Comparison of ENCODE assay signal across 8 mouse cellular contexts in the genomic region with DNA sequence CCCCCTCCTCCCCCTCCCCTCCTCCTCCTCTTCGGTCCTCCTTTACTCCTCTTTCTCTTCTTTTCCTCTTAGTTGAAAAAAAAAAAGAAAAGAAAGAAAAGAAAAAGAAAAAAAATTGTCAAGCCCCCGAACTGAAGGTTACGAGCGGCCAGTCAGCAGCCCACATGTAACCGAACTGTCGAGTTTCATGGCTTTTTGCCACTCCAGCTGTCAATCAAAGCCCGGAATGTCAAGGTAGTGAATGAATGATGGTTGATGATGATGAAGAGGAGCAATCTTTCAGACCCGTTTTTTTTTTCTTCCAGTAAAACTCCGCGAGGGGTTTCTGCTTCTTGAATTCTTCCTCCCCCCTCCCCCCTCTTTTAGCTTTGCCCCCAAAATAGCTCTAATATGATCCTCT. TPM values are rescaled to one million over a fixed set of nuclear protein-coding genes. Genes with fewer than 3 reads are reported as not detected.
DNase-seq lines count a peak whose midpoint lies in the region; ATAC-seq and TF ChIP-seq lines count a peak whose summit lies in the region.

No protein-coding gene starts in this region.

- H3K9me3 ChIP-seq in forebrain, postnatal 0 days (ENCODE audit: low read length): no peaks in the 10 kb centered on the region
- no peaks in the 10 kb centered on the region for H3K9me3 ChIP-seq in limb, embryonic 10.5 days (replicated peaks)
- H3K9me3 ChIP-seq in neural tube, embryonic 14.5 days (ENCODE audit: control insufficient read depth, low read length): no peaks in the 10 kb centered on the region

- peak; percentile 87 for DNase-seq in adrenal gland, adult 2 months
- DNase-seq in forebrain, postnatal 0 days: peak; percentile 78
- peak; percentile 41 for DNase-seq in limb, embryonic 10.5 days (ENCODE audit: low spot score)
- no peak for DNase-seq in left cerebral cortex, postnatal 36 days (ENCODE audit: low spot score in 2 of 2)
- DNase-seq in gastrocnemius, postnatal 36 days: no peak
- DNase-seq in left cerebral cortex, adult 18-20 months (ENCODE audit: low spot score in 2 of 2): no peak

- no peaks in the 10 kb centered on the region for H3K4me1 ChIP-seq in forebrain, postnatal 0 days (ENCODE audit: insufficient read depth)
- H3K4me1 ChIP-seq in limb, embryonic 10.5 days: peaks cover 68% of the 10 kb centered on the region
- H3K4me1 ChIP-seq in neural tube, embryonic 14.5 days (ENCODE audit: control insufficient read depth, insufficient read depth, low read length): peaks cover 13% of the 10 kb centered on the region; the same call in 1 of the 2 replicates

- peaks cover 3% of the 10 kb centered on the region for H3K36me3 ChIP-seq in C2C12 (ENCODE audit: control insufficient read depth, insufficient read depth)
- no peaks in the 10 kb centered on the region for H3K36me3 ChIP-seq in forebrain, postnatal 0 days (ENCODE audit: insufficient read depth)
- H3K36me3 ChIP-seq in limb, embryonic 10.5 days: peaks cover 12% of the 10 kb centered on the region
- H3K36me3 ChIP-seq in neural tube, embryonic 14.5 days (ENCODE audit: control insufficient read depth, insufficient read depth, low read length): no peaks in the 10 kb centered on the region

- under 1% methylated on average over 10 of the region's 10 CpGs for WGBS in forebrain, postnatal 0 days
- WGBS in limb, embryonic 10.5 days: under 1% methylated on average over 10 of the region's 10 CpGs
- WGBS in neural tube, embryonic 14.5 days: under 1% methylated on average over 10 of the region's 10 CpGs

- H3K79me3 ChIP-seq in C2C12 (ENCODE audit: low read depth): peaks cover 32% of the 10 kb centered on the region

- H3K27me3 ChIP-seq in C2C12 (ENCODE audit: control insufficient read depth, insufficient read depth, insufficient read length): no peaks in the 10 kb centered on the region
- no peaks in the 10 kb centered on the region for H3K27me3 ChIP-seq in forebrain, postnatal 0 days (ENCODE audit: insufficient read depth, low read length)
- peaks cover 9% of the 10 kb centered on the region for H3K27me3 ChIP-seq in limb, embryonic 10.5 days (ENCODE audit: low read depth, poor library complexity, severe bottlenecking)
- H3K27me3 ChIP-seq in neural tube, embryonic 14.5 days (ENCODE audit: control insufficient read depth, insufficient read depth, low read length): no peaks in the 10 kb centered on the region; the same call in 1 of the 2 replicates

- ATAC-seq in forebrain, postnatal 0 days: no peak
- ATAC-seq in neural tube, embryonic 14.5 days (ENCODE audit: low read depth): no peak

- peak overlapping the region; percentile 67 for H3ac ChIP-seq in C2C12 (ENCODE audit: control insufficient read depth, insufficient read length, low read depth)

- intact Hi-C loops in left cerebral cortex, postnatal 36 days (cut with DNase I): loop anchor here (2.0 to 10.0 kb wide), 4 partner anchors 103 to 1440 kb away; no protein-coding TSS in a partner anchor
- intact Hi-C loops in gastrocnemius, postnatal 36 days (cut with DNase I): loop anchor here (5.0 kb wide), 1 partner anchor 208 kb away; no protein-coding TSS in a partner anchor

- H3K4me2 ChIP-seq in forebrain, postnatal 0 days (ENCODE audit: low read depth): peak overlapping the region; percentile 61
- H3K4me2 ChIP-seq in neural tube, embryonic 14.5 days (ENCODE audit: low read depth, low read length): peak overlapping the region; percentile 85

- TF ChIP-seq CTCF in C2C12 (IDR thresholded peaks at IDR 0.05; ENCODE audit: control insufficient read depth, insufficient read depth, insufficient read length): no peak
- TF ChIP-seq CTCF in forebrain, postnatal 0 days (IDR thresholded peaks at IDR 0.05; ENCODE audit: low read depth): no peak

- H3K27ac ChIP-seq in forebrain, postnatal 0 days (ENCODE audit: low read depth, low read length): peak overlapping the region; percentile 96
- peak overlapping the region; percentile 93 for H3K27ac ChIP-seq in limb, embryonic 10.5 days
- peak overlapping the region; percentile 95 for H3K27ac ChIP-seq in neural tube, embryonic 14.5 days (ENCODE audit: low read depth, low read length)

- H3K9ac ChIP-seq in forebrain, postnatal 0 days: peak overlapping the region; percentile 94
- peak overlapping the region; percentile 88 for H3K9ac ChIP-seq in neural tube, embryonic 14.5 days (replicated peaks; ENCODE audit: low read depth, low read length)

- H3K4me3 ChIP-seq in C2C12 (ENCODE audit: insufficient read depth, poor library complexity, severe bottlenecking): peak overlapping the region; percentile 87
- H3K4me3 ChIP-seq in forebrain, postnatal 0 days (ENCODE audit: low read depth, low read length): peak overlapping the region; percentile 70
- peak overlapping the region; percentile 77 for H3K4me3 ChIP-seq in limb, embryonic 10.5 days
- peak overlapping the region; percentile 59 for H3K4me3 ChIP-seq in neural tube, embryonic 14.5 days (ENCODE audit: low read depth, low read length)

- peaks cover 63% of the 10 kb centered on the region for H3K79me2 ChIP-seq in C2C12 (ENCODE audit: control insufficient read depth, insufficient read depth)

TF ChIP-seq in C2C12, 6 proteins besides CTCF, POLR2A, EP300 and RAD21:
- TF ChIP-seq USF1 (IDR thresholded peaks at IDR 0.05; ENCODE audit: low read depth): no peak
- TF ChIP-seq MYOG (IDR thresholded peaks at IDR 0.05; ENCODE audit: control insufficient read depth, extremely low read depth, insufficient read length): no peak
- no peak for TF ChIP-seq FOSL1 (IDR thresholded peaks at IDR 0.05; ENCODE audit: insufficient read depth, low read length, poor library complexity, severe bottlenecking)

RNA-seq across cellular contexts. Expression of a gene that starts 0.6 kb away (rescaled TPM):
- polyA plus RNA-seq in C2C12 (2012; fragmentation: generic; extraction: Trizol): 16.3 TPM
- 100 to 1,000 TPM; 211 to 303 TPM for total RNA-seq in adrenal gland, adult 2 months (2021)
- polyA plus RNA-seq in adrenal gland, adult 2 months (2012; rRNA removed): 85.4 and 124 TPM in 2 replicates
- total RNA-seq in forebrain, postnatal 0 days (2014; rRNA removed): 204 and 227 TPM in 2 replicates
- 85.5 and 106 TPM in 2 replicates for polyA plus RNA-seq in forebrain, postnatal 0 days (2015; fragmentation: Nextera tagmentation; extraction: Ambion mirVana)
- polyA plus RNA-seq in limb, embryonic 10.5 days (2016; fragmentation: Nextera tagmentation; extraction: Ambion mirVana): 63.2 and 65.7 TPM in 2 replicates
- 102 and 117 TPM in 2 replicates for polyA plus RNA-seq in neural tube, embryonic 14.5 days (2014; fragmentation: Nextera tagmentation; extraction: Ambion mirVana)
- 100 to 1,000 TPM; 100 to 123 TPM for total RNA-seq in left cerebral cortex, postnatal 36 days (2021)
- under 1 TPM; 0.86 to 0.97 TPM for total RNA-seq in gastrocnemius, postnatal 36 days (2021)
- 100 to 1,000 TPM; 109 to 117 TPM for total RNA-seq in left cerebral cortex, adult 18-20 months (2021)

Comparison
In these comparisons a context has a peak if more than half of its experiments do, and no peak if none do; other contexts are left out.
1. DNase-seq: peak in adrenal gland, adult 2 months (single experiment), forebrain, postnatal 0 days (single experiment) and limb, embryonic 10.5 days (single experiment); none in left cerebral cortex, postnatal 36 days (0 of 2), gastrocnemius, postnatal 36 days (0 of 2) and left cerebral cortex, adult 18-20 months (0 of 2).
2. RNA of a gene that starts 0.6 kb away (total RNA-seq): 211 to 303 TPM in adrenal gland, adult 2 months, 204 to 227 TPM in forebrain, postnatal 0 days, 100 to 123 TPM in left cerebral cortex, postnatal 36 days and 109 to 117 TPM in left cerebral cortex, adult 18-20 months; 0.86 to 0.97 TPM in gastrocnemius, postnatal 36 days; every median in the first group is over 10 times any median in the second.
3. Peak in every context shown above with its lines, with median percentiles within 50 percentile points of each other: H3K4me3 ChIP-seq and H3K27ac ChIP-seq.